Mouse (Mus musculus): ENCODE data around the gene Acot11.

DNA sequence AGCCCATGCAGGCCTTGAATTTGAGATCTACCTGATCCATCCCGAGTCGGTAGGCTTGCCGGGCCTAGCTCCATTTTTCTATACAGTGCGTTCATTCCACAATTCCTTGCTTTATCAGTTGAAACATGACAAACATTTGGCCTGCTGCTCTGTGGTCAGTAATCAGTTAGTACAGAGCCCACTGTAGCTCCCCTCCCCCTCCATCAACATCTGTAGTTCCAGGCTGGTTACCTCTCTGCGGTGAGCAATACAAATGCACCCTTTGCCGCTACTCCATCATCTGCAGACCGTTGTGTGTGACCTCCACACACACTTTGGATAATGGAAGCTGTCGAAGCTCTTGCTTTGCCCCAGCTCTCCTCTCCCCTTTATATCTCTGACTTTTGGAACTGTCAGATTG lies 6.4 kb upstream of the Acot11 start:
- TF ChIP-seq NANOG (IDR thresholded peaks at IDR 0.05; ENCODE audit: borderline replicate concordance, low read length) (no peak), CTCF (conservative IDR thresholded peaks at IDR 0.05; ENCODE audit: low read length) (no peak), POU5F1 (IDR thresholded peaks at IDR 0.05; ENCODE audit: borderline replicate concordance, low read length) (no peak)

Measured in E14TG2a.4 (cell line).